Mouse (Mus musculus): ENCODE results near the gene Cplane1. TPM values are rescaled to one million over a fixed set of nuclear protein-coding genes. Genes with fewer than 3 reads are reported as not detected.
"Not testable (repeated sequence)": the region's sequence is repeated elsewhere in the genome, so short reads cannot be mapped to it uniquely, and the experiment has no call there.

The Cplane1 gene
- 10 to 100 TPM; 21.5 to 90.4 (median 66.0) TPM for total RNA-seq (2018; cell fraction: chromatin; rRNA removed)
- 1 to 10 TPM; 3.0 to 7.4 (median 5.0) TPM for total RNA-seq (2018; cell fraction: cytosol; rRNA removed)
- 10 to 100 TPM; 13.0 to 51.2 (median 27.4) TPM for total RNA-seq (2018; cell fraction: nucleus; rRNA removed)
- 2.9 to 3.2 TPM (median 3.1 TPM) in 3 replicates for polyA plus RNA-seq (2018)

DNA sequence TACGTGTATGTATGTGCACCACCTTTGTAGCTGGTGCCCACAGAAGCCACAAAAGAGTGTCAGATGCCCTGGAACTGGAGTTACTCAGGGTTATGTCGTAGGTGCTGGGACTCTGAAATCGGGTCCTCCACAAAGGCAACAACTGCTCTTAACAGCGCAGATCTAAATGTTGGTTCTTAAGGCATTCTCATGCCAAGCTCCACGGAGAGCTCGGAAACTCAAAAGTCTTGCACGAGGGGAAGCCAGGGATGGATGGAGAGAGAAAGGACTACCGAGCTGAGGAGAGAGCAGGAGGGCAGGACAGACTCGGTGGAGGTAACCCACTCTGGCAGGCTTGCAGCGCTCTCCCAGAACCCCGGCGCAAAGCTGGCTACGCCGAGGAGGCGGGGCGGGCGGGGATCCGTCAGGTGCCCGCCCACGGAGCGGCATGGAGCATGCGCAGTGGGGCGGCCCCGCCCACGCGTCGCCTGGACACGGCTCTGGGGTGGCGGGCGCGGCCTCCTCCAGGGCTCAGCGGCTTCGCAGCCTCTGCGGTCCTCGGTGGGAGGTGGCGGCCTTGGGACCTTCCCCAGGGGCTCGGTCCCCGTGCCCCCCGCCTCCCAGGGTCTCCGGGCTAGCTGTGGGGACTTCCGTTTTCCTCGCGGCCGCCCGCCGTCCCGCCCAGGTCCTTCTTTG is at the start of gene Cplane1:
TSS of gene Cplane1 (plus strand) at position 516 of the 675 bp plus-strand sequence.
- Histone ChIP-seq H3K27ac (0 out of 2 replicates have a peak within 1 kb of the TSS, but pooled peaks have one; percentile 7), H3K79me2 (ENCODE audit: inconsistent target) (no peaks in the 10 kb centered on the region)
- WGBS (ENCODE audit: missing documents), result 0% methylated on average over 42 of the region's 47 CpGs

DNA sequence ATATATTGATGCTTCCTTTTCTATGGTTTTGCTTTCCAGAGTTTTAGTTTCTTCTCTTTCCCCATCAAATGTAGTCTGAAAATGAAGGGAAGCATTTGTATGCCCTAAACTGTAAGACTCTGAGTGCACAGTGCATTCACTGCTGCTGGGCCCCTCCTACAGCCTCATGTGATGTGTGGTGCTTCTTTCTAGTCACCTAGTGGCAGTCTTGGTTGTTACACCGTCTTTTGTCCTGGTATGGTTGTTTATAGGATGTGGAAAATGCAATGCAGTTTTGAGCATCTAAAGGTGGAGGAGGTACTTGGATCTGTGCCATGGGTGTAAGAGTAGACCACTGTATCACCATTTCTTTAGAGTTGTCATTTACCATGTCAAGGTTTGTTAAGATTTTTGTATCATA is 39.6 kb upstream of the Cplane1 start:
- Histone ChIP-seq H3K27ac (no peak overlapping the region), H3K4me3 (ENCODE audit: inconsistent target) (no peak overlapping the region), H3K79me2 (ENCODE audit: inconsistent target) (no peaks in the 10 kb centered on the region), H3K36me3 (ENCODE audit: inconsistent target) (peaks cover 59% of the 10 kb centered on the region)
- 92% methylated on average over 1 of the region's 1 CpGs for WGBS (ENCODE audit: missing documents)

More for the DNA sequence above, at the start of gene Cplane1:
- Histone ChIP-seq H3K4me3 (ENCODE audit: inconsistent target) (peak within 1 kb of the TSS; percentile 72), H3K36me3 (ENCODE audit: inconsistent target) (no peaks in the 10 kb centered on the region)

DNA sequence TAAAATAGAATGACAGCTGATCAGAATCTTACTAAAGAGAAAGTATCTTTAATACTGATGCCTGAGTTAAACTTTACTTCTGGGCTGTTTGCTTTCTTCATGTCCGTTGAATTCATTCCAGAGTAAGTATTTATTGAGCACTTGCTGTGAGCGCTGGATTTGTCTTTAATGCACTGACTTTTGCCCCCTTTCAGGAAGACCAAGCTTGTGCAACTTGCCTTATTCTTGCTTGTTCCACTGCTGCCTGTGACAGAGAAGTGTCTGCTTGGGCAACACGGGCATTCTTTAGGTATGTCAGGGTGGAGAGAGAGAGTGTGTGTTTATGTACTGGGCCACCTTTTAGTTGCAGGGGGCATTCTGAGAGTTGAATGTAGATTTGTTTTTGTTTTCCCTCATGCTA is 37.6 kb upstream of the Cplane1 start:
- Histone ChIP-seq H3K4me3 (ENCODE audit: inconsistent target) (no peak overlapping the region), H3K79me2 (ENCODE audit: inconsistent target) (no peaks in the 10 kb centered on the region), H3K27ac (no peak overlapping the region), H3K36me3 (ENCODE audit: inconsistent target) (peaks cover 73% of the 10 kb centered on the region)
- WGBS (ENCODE audit: missing documents), result 91% methylated on average over 3 of the region's 3 CpGs

DNA sequence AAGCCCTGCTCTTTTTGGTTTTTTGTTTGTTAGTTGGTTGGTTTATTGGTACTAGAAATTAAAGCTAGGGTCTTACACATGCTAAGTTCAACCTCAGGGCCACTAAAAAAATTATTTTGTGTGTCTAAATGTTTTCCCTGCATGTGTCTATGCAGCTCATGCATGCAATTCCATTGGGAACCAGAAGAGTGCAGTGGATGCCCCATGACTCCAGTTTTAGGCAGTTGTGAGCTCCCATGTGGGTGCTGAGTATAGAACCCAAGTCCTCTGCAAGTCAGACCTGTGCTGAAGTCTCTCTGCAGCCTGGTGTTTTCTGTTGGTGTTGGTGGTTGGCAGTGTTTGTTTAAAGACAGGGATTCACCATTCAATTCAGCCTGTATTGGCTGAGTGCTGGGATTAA is 37.1 kb upstream of the Cplane1 start:
- peaks cover 78% of the 10 kb centered on the region for H3K36me3 ChIP-seq (ENCODE audit: inconsistent target)
- H3K4me3 ChIP-seq (ENCODE audit: inconsistent target), result no peak overlapping the region
- H3K27ac ChIP-seq, result no peak overlapping the region
- no peaks in the 10 kb centered on the region for H3K79me2 ChIP-seq (ENCODE audit: inconsistent target)

DNA sequence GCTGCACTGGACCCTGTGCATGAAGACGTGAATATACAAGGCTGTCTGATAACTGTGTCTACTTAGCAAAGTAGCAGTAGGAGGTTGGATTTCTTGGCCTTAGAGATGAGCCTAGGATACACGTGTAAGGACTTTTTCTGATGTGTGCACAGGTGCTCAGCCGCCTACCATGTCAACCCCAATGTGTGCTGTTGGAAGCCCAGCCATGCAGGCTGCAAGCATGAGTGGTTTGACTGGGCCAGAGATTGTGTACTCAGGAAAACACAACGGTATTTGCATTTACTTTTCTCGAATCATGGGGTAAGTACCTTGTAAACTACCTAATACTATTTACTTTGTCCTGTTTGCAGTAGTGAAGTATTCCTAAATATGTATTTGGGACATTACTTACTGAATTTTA is 33.3 kb upstream of the Cplane1 start:
- H3K79me2 ChIP-seq (ENCODE audit: inconsistent target), result no peaks in the 10 kb centered on the region
- peaks cover 78% of the 10 kb centered on the region for H3K36me3 ChIP-seq (ENCODE audit: inconsistent target)
- no peak overlapping the region for H3K27ac ChIP-seq
- WGBS (ENCODE audit: missing documents), result 86% methylated on average over 5 of the region's 5 CpGs
- no peak overlapping the region for H3K4me3 ChIP-seq (ENCODE audit: inconsistent target)

DNA sequence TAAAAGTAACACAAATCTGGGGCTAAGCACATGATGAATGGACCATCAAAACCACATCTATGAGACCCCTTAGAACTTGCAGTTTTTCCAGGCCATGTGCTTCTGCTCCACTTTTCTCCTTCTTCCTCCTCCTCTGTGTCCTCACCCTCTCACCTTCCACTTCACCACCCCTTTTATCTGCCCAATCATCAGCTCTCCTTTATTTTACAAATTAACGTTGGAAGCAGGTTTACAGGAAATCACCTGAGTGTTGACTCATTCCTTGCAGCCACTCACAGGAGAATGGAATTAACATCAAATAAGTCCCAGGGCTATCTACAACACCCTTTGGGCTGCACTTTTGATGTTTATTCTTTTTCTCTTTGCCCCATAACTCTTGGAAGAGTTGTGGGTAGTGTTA is 7.1 kb upstream of the Cplane1 start:
- peaks cover 13% of the 10 kb centered on the region; the same call in 1 of the 2 replicates for H3K36me3 ChIP-seq (ENCODE audit: inconsistent target)
- no peak overlapping the region for H3K27ac ChIP-seq
- H3K79me2 ChIP-seq (ENCODE audit: inconsistent target), result no peaks in the 10 kb centered on the region
- no peak overlapping the region for H3K4me3 ChIP-seq (ENCODE audit: inconsistent target)
- 56% methylated on average over 1 of the region's 1 CpGs for WGBS (ENCODE audit: missing documents)

DNA sequence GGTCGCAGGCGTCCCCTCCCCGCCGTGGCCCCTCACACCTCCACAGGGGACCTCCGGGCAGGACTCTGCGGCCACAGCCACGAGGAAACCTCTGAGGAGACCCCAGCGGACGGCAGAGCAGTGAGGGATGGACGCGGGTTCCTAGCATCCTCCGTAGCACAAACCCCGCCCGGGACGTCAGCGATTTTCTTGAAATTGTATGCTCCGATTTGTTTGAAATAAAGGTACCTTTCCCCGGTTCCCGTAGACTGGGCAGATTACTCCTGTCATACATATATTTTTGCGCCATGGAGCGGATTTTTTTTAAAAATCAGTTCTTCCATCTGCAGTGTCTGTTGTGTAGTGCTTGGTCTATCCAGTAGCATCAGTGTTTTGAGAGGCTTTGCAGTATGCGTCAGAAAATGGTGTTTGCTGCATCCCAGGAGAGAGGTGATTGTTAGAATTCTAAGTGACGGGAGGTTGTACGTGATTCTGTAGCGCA is 400 bp downstream of the Cplane1 start:
- no peaks in the 10 kb centered on the region for H3K79me2 ChIP-seq (ENCODE audit: inconsistent target)
- H3K4me3 ChIP-seq (ENCODE audit: inconsistent target), result peak overlapping the region; percentile 72
- WGBS (ENCODE audit: missing documents), result 2% methylated on average over 20 of the region's 25 CpGs
- no peak overlapping the region for H3K27ac ChIP-seq
- H3K36me3 ChIP-seq (ENCODE audit: inconsistent target), result no peaks in the 10 kb centered on the region

DNA sequence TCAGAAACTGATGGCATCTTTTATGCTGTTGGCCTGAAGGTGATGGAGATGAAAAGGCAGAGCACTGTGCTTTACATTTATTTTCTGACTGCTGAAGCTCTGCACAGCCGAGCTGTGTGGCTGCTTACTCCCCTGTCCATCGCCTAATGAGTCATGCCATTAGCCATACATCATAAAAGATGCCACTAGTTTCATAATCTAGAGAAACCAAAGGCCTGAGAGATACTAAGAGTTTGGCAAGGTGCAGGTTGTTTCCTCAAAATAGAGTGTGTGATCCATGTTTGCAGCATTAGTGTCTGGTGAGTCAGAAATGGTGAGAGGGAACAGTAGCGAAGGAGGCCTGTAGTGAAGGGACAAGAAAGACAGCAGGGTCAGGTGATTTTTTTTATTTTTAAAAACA is 20.7 kb downstream of the Cplane1 start:
- H3K27ac ChIP-seq, result no peak overlapping the region
- 85% methylated on average over 3 of the region's 3 CpGs for WGBS (ENCODE audit: missing documents)
- H3K79me2 ChIP-seq (ENCODE audit: inconsistent target), result no peaks in the 10 kb centered on the region
- peaks cover 10% of the 10 kb centered on the region for H3K36me3 ChIP-seq (ENCODE audit: inconsistent target)
- H3K4me3 ChIP-seq (ENCODE audit: inconsistent target), result no peak overlapping the region

DNA sequence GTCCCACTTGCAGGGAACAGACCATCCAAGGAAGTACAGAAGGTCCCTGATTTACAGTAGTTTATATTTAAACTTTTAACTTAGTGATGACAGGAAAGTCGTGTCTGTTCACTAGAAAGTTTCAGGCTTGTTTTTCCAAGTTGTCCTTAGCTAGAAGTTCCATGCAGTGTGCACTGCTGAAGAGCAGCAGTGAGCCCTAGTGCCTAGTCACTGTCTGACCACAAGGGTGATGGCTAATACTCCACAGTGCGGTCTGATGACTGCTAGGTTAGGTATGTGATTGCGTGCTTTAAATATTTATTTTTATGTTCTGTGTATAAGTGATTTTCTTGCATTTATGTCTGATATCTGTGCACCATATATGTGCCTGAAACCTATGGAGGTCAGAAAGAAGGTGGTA is 21.5 kb downstream of the Cplane1 start:
- no peak overlapping the region for H3K4me3 ChIP-seq (ENCODE audit: inconsistent target)
- H3K27ac ChIP-seq, result no peak overlapping the region
- 97% methylated on average over 3 of the region's 3 CpGs for WGBS (ENCODE audit: missing documents)
- H3K79me2 ChIP-seq (ENCODE audit: inconsistent target), result no peaks in the 10 kb centered on the region
- H3K36me3 ChIP-seq (ENCODE audit: inconsistent target), result peaks cover 10% of the 10 kb centered on the region

DNA sequence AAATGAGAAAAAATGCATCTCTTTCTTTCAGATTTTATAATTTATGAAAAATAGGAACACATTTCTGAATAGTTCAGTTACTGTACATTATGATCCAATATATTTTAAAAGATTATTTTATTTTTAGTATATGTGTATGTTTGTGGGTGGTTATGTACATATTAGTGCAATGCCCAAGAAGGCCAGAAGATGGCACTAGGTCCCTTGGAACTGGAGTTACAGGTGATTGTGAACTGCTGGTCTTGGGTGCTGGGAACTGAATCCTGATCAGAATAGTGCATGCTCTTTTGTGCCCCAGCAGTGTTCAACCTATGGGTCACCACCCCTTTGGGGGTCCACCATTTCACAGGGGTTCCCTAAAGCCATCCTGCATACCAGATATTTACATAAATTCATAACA is 31.4 kb downstream of the Cplane1 start:
- Histone ChIP-seq H3K27ac (no peak overlapping the region), H3K79me2 (ENCODE audit: inconsistent target) (no peaks in the 10 kb centered on the region), H3K4me3 (ENCODE audit: inconsistent target) (no peak overlapping the region)

DNA sequence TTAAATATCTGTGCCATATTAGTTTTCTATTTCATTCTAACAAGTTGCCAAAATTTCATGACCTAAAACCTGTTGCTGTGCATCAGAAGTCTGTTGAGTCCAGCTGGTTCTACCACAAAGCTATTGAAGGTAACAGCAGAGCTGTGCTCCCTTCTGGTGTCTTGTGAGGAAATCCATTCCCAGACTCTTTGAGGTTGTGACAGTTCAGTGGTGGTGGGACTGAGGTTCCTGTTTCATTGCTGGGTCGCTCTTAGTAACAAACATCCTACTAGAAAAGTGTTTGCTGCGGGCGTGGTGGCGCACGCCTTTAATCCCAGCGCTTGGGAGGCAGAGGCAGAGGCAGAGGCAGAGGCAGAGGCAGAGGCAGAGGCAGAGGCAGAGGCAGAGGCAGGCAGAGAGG is 39.5 kb downstream of the Cplane1 start:
- 60% methylated on average over 6 of the region's 6 CpGs for WGBS (ENCODE audit: missing documents)
- Histone ChIP-seq H3K36me3 (ENCODE audit: inconsistent target) (peaks cover 8% of the 10 kb centered on the region; the same call in 1 of the 2 replicates), H3K27ac (no peak overlapping the region), H3K4me3 (ENCODE audit: inconsistent target) (no peak overlapping the region), H3K79me2 (ENCODE audit: inconsistent target) (no peaks in the 10 kb centered on the region)

More for the DNA sequence above, 31.4 kb downstream of the Cplane1 start:
- peaks cover 12% of the 10 kb centered on the region; the same call in 1 of the 2 replicates for H3K36me3 ChIP-seq (ENCODE audit: inconsistent target)

DNA sequence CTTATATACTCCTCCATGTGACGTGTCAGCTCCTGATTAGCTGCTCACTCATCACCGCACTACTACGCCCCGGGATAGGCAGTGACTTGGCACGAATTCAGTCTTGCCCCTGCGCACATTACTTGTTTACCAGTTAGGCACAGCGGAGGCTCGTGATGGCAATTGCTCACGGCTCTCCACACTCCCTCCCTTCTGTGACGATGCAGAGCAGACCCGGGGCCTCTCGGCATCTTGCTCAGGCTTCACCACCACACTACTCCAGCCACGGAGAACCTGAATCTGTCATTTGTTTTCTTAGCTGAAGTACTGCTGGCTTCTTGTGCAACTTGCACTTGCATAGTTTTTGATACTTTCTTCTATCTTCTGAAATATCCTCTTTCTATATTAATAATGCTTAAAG is 45.9 kb downstream of the Cplane1 start:
- no peaks in the 10 kb centered on the region; the same call in 1 of the 2 replicates for H3K36me3 ChIP-seq (ENCODE audit: inconsistent target)
- H3K27ac ChIP-seq, result no peak overlapping the region
- H3K79me2 ChIP-seq (ENCODE audit: inconsistent target), result no peaks in the 10 kb centered on the region
- 95% methylated on average over 13 of the region's 13 CpGs for WGBS (ENCODE audit: missing documents)
- no peak overlapping the region for H3K4me3 ChIP-seq (ENCODE audit: inconsistent target)

DNA sequence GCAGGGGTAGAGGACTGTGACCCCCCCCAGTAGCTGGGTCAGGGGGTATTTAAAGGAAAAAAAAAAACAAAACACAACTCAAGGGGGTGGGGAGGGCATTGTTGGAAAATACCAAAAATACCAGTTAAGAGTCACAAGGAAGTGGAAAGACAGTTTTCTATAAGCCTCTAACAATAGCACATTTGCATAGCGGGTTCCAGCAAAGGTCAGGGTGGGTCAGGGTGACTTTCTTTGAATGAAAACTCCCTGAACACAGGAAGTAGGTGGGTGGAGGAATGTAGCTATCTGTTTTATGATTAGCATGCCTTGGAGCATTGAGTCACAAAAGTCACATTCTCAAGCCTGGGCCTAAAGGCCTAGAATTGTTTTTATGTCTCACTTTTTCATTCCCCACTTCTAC is 65.3 kb downstream of the Cplane1 start:
- H3K4me3 ChIP-seq (ENCODE audit: inconsistent target); H3K27ac ChIP-seq; H3K79me2 ChIP-seq (ENCODE audit: inconsistent target): not testable (repeated sequence)
- peaks cover 30% of the 10 kb centered on the region for H3K36me3 ChIP-seq (ENCODE audit: inconsistent target)
- WGBS (ENCODE audit: missing documents), result 90% methylated on average over 1 of the region's 1 CpGs

DNA sequence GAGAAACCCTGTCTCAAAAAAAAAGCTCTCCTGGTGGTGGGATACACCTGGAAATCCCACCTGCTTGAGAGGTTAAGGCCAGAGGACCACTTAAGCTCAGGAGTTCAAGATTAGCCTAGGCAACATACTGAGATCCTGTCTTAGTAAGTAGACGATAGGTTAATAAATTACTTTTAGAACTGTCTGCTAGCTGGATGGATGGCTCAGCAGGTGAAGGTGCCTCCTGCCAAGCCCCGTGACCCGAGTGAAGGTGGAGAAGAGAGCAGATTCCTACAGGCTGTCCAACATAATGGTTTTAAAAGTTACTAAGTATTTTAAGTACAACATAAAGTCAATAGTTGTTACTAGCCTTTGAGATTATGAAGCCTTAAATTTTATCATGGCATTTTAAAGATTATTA is 97.0 kb downstream of the Cplane1 start:
- H3K36me3 ChIP-seq (ENCODE audit: inconsistent target), result 0 out of 2 replicates have a peak, but pooled peaks cover 16% of the 10 kb centered on the region
- H3K4me3 ChIP-seq (ENCODE audit: inconsistent target), result no peak overlapping the region
- no peak overlapping the region for H3K27ac ChIP-seq
- no peaks in the 10 kb centered on the region for H3K79me2 ChIP-seq (ENCODE audit: inconsistent target)
- 94% methylated on average over 3 of the region's 3 CpGs for WGBS (ENCODE audit: missing documents)

DNA sequence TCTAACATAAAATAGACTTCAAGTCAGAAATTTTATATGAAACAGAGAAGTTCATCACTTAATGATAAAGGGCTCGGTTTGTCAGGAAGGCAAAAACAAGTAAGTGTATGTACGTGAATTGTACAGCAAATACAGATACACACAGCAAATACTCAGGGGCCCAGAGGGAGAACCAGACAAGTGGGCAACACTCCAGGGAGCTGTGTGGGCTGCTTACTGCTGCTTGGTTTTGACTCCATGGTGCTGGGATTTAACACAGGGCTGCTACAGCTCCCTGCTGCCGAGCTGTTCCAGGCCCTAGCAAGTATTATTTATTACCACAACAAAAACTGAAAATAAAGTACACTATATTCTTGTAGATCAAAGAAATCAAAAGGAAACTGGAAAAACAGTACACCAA is 98.3 kb downstream of the Cplane1 start:
- H3K36me3 ChIP-seq (ENCODE audit: inconsistent target), result 0 out of 2 replicates have a peak, but pooled peaks cover 16% of the 10 kb centered on the region
- WGBS (ENCODE audit: missing documents), result 96% methylated on average over 3 of the region's 3 CpGs
- H3K79me2 ChIP-seq (ENCODE audit: inconsistent target), result no peaks in the 10 kb centered on the region
- H3K4me3 ChIP-seq (ENCODE audit: inconsistent target), result no peak overlapping the region
- H3K27ac ChIP-seq, result no peak overlapping the region

All from macrophage (primary cell).